Mouse (Mus musculus) limb, embryonic 12.5 days (tissue): Measurements from ENCODE around the gene Bpifa1. TPM values are rescaled to one million over a fixed set of nuclear protein-coding genes. Genes with fewer than 3 reads are reported as not detected.
"Not testable (repeated sequence)": the region's sequence is repeated elsewhere in the genome, so short reads cannot be mapped to it uniquely, and the experiment has no call there.

Experiments used
- ATAC-seq: fragments of 200-750 bp; cut with Nextera tagmentation; 2 replicates; pipeline ENCODE4 v1.8.0; 2017; ENCODE audit warnings: low read depth, moderate TSS enrichment; ENCODE audit not compliant: insufficient number of reproducible peaks, insufficient read depth, low FRiP score, low TSS enrichment
- H3K27ac ChIP-seq: fragments of 300-500 bp; sonication (generic); 2 replicates; pipeline ENCODE4 v1.5.1; 2016; ENCODE audit warnings: mild to moderate bottlenecking, moderate library complexity
- H3K27me3 ChIP-seq: fragments of 300-500 bp; sonication (generic); 2 replicates; pipeline ENCODE4 v1.6.1; 2016; ENCODE audit warnings: mild to moderate bottlenecking, moderate library complexity
- H3K36me3 ChIP-seq: fragments of 300-500 bp; sonication (generic); 2 replicates; pipeline ENCODE4 v1.6.1; 2016; ENCODE audit warnings: mild to moderate bottlenecking, moderate library complexity
- H3K4me1 ChIP-seq: fragments of 300-500 bp; sonication (generic); replicated peaks from 2 replicates; pipeline ENCODE4 v1.6.1; 2016
- H3K4me2 ChIP-seq: fragments of 300-500 bp; sonication (generic); 2 replicates; pipeline ENCODE4 v1.6.1; 2016; ENCODE audit warnings: mild to moderate bottlenecking, moderate library complexity
- H3K4me3 ChIP-seq: fragments of 300-500 bp; sonication (generic); replicated peaks from 2 replicates; pipeline ENCODE4 v1.5.1; 2016; ENCODE audit warnings: mild to moderate bottlenecking
- H3K9ac ChIP-seq: fragments of 300-500 bp; sonication (generic); replicated peaks from 2 replicates; pipeline ENCODE4 v1.6.1; 2016; ENCODE audit warnings: mild to moderate bottlenecking, moderate library complexity
- H3K9me3 ChIP-seq: fragments of 300-500 bp; sonication (generic); 2 replicates; pipeline ENCODE4 v1.6.1; 2016; ENCODE audit warnings: mild to moderate bottlenecking, moderate library complexity
- WGBS: fragments of 180-500 bp; shearing (Covaris S2); methylation state at CpG from one replicate; pipeline ENCODE4 v1.1.7; 2016; 5-methylcytosine and 5-hydroxymethylcytosine counted together
- polyA plus RNA-seq: library from polyadenylated mRNA; unstranded; fragments of >200 nt; fragmentation: Nextera tagmentation; extraction: Ambion mirVana; gene quantifications from 2 replicates; pipeline ENCODE4 v1.2.1, GENCODE M21; 2016

Gene Bpifa1
- polyA plus RNA-seq, 1 experiment from 2014 or later: not detected

DNA sequence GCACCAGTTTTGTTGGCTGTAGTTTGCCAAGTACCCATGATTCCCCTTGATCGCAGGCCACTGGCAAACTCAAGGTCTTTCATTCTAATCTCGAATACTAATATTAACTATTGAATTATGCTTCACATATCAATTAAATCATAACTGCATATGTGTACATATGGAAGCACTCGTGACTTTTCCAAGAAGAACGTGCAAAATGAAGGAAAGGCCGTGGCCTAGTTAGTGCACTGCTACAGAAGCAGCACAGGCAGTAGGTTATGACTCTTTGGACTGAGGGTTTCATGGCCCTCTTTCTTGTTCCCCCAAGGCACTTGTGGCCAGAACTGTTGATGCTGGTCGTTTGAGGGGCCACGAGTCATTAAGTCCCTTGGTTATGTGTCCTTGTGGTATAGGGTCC lies 39.2 kb downstream of the Bpifa1 start:
- ATAC-seq, H3K4me3 ChIP-seq, H3K4me2 ChIP-seq, H3K9me3 ChIP-seq, H3K27me3 ChIP-seq, H3K9ac ChIP-seq, H3K27ac ChIP-seq, H3K36me3 ChIP-seq, H3K4me1 ChIP-seq: not testable (repeated sequence)
- 88% methylated on average over 7 of the region's 7 CpGs for WGBS

DNA sequence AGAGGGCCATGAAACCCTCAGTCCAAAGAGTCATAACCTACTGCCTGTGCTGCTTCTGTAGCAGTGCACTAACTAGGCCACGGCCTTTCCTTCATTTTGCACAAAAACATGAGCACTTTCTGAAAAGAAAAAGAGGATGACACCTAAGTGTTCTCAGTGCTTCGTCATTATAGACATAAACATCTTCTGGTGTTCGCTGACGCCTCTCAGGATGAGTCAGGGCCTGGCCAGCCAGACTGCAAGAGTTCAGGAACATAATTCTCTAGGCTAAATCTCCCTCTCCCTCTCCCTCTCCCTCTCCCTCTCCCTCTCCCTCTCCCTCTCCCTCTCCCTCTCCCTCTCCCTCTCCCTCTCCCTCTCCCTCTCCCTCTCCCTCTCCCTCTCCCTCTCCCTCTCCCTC lies 40.4 kb downstream of the Bpifa1 start:
- not testable (repeated sequence) for H3K4me3 ChIP-seq, H3K4me2 ChIP-seq, ATAC-seq, H3K9ac ChIP-seq, H3K27me3 ChIP-seq, H3K36me3 ChIP-seq, H3K27ac ChIP-seq, H3K4me1 ChIP-seq, H3K9me3 ChIP-seq
- 74% methylated on average over 4 of the region's 4 CpGs for WGBS

DNA sequence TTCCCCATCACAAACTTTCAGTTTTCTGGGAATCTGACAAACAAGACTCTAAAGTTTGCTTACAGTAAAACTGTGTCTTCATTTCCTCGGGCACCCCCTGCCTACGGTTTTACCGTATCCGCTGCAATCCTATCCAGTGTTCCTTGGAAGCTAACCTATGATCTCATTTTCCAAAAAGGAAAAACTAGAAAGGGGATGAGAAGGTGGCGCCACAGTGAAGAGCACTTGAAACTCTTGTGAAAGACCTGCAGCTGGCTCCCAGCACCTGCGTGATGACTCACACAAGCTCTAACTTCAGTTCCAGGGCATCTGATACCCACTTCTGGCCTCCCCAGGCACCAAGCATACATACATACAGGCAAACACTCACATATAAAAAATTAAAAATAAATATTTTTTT lies 42.6 kb downstream of the Bpifa1 start:
- no peak overlapping the region for H3K9ac ChIP-seq
- ATAC-seq: no peak

DNA sequence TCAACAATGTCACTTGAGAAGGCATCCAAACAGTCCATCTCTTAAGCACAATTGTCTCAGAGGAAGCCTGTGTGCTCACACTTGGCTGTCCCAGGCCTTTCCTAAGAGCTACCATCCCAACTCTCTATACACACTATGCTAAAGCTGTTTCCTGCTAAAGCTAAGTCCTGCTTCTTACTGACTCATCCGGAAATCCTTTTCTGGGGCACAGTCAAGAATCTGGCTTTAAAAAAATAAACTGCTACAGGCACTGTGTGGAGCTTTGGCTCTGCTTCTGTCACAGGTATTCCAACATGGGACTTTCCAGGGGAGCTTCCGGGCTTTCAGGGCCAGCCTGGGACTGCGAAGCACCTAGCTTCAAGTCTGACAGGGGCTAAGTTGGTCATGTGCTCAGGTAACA lies 43.1 kb downstream of the Bpifa1 start:
- Histone ChIP-seq H3K27me3 (no peaks in the 10 kb centered on the region), H3K36me3 (no peaks in the 10 kb centered on the region), H3K27ac (no peak overlapping the region), H3K4me2 (no peak overlapping the region), H3K4me1 (no peaks in the 10 kb centered on the region; the same call in 1 of the 2 replicates), H3K9ac (no peak overlapping the region), H3K4me3 (no peak overlapping the region), H3K9me3 (no peaks in the 10 kb centered on the region)
- no peak for ATAC-seq
- 82% methylated on average over 3 of the region's 3 CpGs for WGBS

More for the DNA sequence above, 42.6 kb downstream of the Bpifa1 start:
- Histone ChIP-seq H3K27me3 (no peaks in the 10 kb centered on the region), H3K4me3 (no peak overlapping the region), H3K27ac (no peak overlapping the region), H3K9me3 (no peaks in the 10 kb centered on the region), H3K4me1 (no peaks in the 10 kb centered on the region; the same call in 1 of the 2 replicates), H3K36me3 (no peaks in the 10 kb centered on the region), H3K4me2 (no peak overlapping the region)
- WGBS: 87% methylated on average over 6 of the region's 6 CpGs

DNA sequence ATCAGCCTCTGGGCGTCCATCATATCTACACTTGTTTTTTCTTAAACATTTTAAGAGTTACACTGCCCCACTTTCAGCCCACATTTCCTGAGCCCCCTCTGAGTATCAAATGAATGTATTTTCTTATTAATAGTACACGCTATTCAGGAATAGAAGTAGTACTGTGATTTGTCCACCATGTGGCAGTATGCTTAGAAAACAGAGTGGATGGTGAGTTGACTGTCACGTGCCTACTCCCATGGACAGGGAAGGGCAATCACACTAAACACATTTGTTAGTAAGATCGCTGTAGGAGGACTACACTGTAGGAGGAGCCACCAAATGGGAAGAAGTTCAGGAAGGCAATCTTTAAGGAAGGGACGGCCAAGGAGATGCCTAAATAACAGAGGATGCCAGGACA lies 44.8 kb downstream of the Bpifa1 start:
- 40% methylated on average over 5 of the region's 5 CpGs for WGBS
- Histone ChIP-seq H3K9me3 (no peaks in the 10 kb centered on the region), H3K4me1 (no peaks in the 10 kb centered on the region; the same call in 1 of the 2 replicates), H3K4me3 (no peak overlapping the region), H3K27ac (no peak overlapping the region), H3K27me3 (no peaks in the 10 kb centered on the region), H3K36me3 (no peaks in the 10 kb centered on the region), H3K4me2 (no peak overlapping the region), H3K9ac (no peak overlapping the region)
- ATAC-seq: no peak

DNA sequence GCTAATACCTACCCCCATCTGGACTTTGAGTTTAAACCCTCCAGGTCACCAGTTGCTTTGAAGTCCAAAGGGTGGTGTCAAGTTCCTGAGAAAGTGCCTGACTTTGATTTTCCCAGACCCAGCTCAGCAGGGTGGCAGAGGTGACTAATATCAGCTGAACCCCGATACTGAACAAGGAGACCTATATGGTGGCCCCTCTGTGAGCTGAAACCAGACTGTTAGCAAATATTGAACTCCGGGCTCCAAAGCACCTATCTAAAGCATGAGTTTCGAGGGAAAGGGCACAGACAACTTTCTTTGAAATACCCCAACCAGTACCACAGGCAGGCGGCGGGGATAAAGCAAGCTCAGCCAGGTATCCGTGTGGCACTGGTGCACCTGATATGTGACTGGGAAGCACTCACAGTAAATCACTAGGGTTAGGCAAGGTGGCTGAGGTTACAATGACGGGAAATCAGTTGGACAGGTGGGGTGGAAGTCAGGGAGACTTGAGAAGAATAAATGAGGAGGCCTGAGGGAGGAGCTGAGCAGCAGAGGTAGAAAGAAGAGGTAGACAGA lies 47.3 kb downstream of the Bpifa1 start:
- H3K9ac ChIP-seq: no peak overlapping the region
- H3K27ac ChIP-seq: no peak overlapping the region
- H3K4me2 ChIP-seq: no peak overlapping the region
- WGBS: 76% methylated on average over 7 of the region's 7 CpGs
- no peak overlapping the region for H3K4me3 ChIP-seq
- H3K27me3 ChIP-seq: no peaks in the 10 kb centered on the region
- no peak for ATAC-seq
- no peaks in the 10 kb centered on the region for H3K4me1 ChIP-seq
- no peaks in the 10 kb centered on the region for H3K9me3 ChIP-seq
- H3K36me3 ChIP-seq: no peaks in the 10 kb centered on the region

DNA sequence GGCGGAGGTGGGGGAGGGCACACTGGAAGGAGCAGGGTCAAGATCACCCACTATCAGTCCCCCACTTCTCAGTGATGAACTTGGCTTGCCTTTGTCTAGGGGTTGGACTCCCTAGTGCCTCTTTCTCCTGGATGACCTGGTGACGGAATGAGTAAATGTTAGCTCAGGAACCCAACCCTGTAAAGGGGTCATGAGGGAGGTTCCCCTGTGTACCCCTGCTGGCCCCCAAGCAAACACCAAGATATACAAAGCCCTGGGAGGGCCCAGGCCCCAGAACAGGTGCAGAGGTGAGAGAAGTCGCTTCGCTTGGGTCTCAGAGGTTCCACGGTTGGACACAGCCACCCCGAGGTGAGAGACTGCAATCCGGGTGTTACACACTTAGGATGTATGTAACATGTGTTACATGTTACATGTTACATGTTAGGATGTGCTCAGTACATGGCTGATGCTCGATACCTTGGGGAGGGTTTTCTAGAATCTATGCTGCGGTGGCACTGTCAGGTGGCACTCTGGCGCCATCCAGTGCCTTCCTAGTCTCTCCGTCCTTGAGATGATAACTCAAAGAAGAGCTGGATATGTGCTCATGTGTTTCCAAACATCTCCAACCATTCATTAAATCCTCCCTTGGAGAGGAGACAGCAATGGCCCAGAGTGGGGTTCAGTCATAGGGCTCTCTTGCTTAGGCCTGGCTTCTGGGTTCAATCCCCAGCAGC lies 48.0 kb downstream of the Bpifa1 start, which contains the start of gene Bpifb1:
Gene Bpifb1, plus strand, starts transcription at position 273 of the 713 bp plus-strand sequence.
- H3K27ac ChIP-seq: no peak within 1 kb of the TSS
- no peak within 1 kb of the TSS for H3K9ac ChIP-seq
- 81% methylated on average over 11 of the region's 11 CpGs for WGBS
- H3K4me1 ChIP-seq: no peaks in the 10 kb centered on the region
- H3K27me3 ChIP-seq: no peaks in the 10 kb centered on the region
- no peaks in the 10 kb centered on the region for H3K36me3 ChIP-seq
- no peaks in the 10 kb centered on the region for H3K9me3 ChIP-seq
- no peak within 1 kb of the TSS for H3K4me3 ChIP-seq
- ATAC-seq: no peak
- no peak within 1 kb of the TSS for H3K4me2 ChIP-seq

DNA sequence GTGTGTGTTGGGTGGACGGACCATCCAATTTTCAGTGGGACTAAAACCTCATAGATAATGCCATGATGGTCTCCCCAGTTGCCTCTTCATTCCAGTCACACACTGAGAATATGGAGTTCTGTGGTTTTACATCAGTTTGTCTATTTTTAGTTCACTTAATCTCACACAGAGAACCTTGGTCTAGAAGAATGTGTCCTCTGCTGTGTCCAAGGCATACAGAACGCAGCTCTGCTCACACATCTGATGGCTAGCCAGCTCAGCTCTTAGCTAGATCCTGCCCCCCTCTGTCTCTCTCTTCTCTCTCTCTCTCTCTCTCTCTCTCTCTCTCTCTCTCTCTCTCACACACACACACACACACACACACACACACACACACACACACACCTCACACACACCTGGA lies 49.5 kb downstream of the Bpifa1 start:
- ATAC-seq: no peak
- no peak overlapping the region for H3K9ac ChIP-seq
- no peaks in the 10 kb centered on the region for H3K27me3 ChIP-seq
- WGBS: 90% methylated on average over 2 of the region's 2 CpGs
- H3K4me3 ChIP-seq: no peak overlapping the region
- H3K9me3 ChIP-seq: no peaks in the 10 kb centered on the region
- H3K27ac ChIP-seq: no peak overlapping the region
- no peaks in the 10 kb centered on the region for H3K4me1 ChIP-seq
- H3K36me3 ChIP-seq: no peaks in the 10 kb centered on the region
- no peak overlapping the region for H3K4me2 ChIP-seq

DNA sequence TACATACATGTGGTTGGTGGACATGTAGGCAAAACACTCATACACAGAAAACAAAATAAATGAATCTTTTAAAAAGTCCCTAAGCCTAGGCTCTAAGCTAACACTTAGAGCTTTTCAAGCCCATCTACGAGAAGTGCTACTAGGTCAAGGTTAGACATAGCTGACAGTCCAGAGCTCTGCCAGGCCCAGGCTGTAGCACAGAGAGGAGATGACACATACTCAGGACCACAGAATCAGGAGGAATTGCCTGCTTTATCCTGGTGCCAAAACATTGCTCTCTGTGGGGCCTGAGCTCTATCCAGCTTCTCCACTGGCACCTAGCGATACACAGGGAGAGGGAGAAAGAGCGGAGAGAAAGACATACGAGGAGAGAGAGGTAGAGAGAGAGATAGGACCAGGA lies 50.4 kb downstream of the Bpifa1 start:
- no peak overlapping the region for H3K4me2 ChIP-seq
- H3K4me3 ChIP-seq: no peak overlapping the region
- no peaks in the 10 kb centered on the region for H3K36me3 ChIP-seq
- H3K9me3 ChIP-seq: no peaks in the 10 kb centered on the region
- no peak for ATAC-seq
- H3K9ac ChIP-seq: no peak overlapping the region
- H3K27ac ChIP-seq: no peak overlapping the region
- 89% methylated on average over 4 of the region's 4 CpGs for WGBS
- no peaks in the 10 kb centered on the region for H3K4me1 ChIP-seq
- H3K27me3 ChIP-seq: no peaks in the 10 kb centered on the region

DNA sequence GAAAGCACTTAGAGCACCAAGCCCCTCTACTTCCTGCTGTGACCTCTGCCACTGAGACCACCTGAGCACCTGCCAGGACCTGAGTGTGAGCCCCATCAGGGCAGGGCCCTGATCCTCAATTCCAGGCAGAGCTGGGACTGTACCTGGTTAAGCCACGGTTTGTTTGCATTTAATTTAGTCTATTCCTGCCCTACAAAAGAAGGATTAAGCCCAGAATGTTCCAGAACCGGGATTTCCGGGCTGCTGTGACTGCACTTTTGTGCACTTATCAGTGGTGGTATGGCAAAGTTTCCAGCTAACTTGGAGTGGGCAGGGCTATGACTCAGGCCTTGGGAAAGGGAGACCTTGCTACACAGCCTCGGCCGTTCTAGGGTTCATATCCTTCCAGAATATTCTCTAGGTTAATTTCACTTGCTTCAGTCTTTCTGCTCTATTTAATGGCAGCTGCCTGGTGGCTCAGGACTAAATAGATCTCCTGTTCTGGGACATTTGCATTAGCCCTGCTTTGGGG lies 51.4 kb downstream of the Bpifa1 start:
- no peaks in the 10 kb centered on the region for H3K27me3 ChIP-seq
- H3K9me3 ChIP-seq: no peaks in the 10 kb centered on the region
- H3K4me1 ChIP-seq: no peaks in the 10 kb centered on the region
- ATAC-seq: no peak
- H3K27ac ChIP-seq: no peak overlapping the region
- H3K36me3 ChIP-seq: no peaks in the 10 kb centered on the region
- no peak overlapping the region for H3K9ac ChIP-seq
- no peak overlapping the region for H3K4me2 ChIP-seq
- WGBS: 81% methylated on average over 5 of the region's 5 CpGs
- H3K4me3 ChIP-seq: no peak overlapping the region

DNA sequence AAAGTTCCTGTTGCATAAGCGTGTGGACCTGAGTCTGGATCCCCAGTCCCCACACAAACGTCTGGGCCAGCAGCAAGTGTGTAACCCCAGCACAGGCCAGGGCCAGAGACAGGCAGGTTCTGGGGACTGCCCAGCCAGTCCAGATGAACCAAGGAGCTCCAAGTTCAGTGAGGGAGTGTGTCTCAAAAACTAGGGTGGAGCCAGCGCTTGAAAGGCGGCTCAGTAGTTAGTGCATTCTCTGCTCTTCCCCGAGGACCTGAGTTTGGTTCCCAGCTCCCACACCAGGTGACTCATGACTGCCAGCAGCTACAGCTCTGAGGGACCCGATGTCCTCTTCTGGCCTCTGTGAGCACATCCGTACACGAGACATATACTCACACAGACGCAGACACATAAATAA lies 54.4 kb downstream of the Bpifa1 start:
- H3K27ac ChIP-seq: no peak overlapping the region
- no peaks in the 10 kb centered on the region for H3K9me3 ChIP-seq
- H3K36me3 ChIP-seq: no peaks in the 10 kb centered on the region
- WGBS: 89% methylated on average over 9 of the region's 9 CpGs
- H3K27me3 ChIP-seq: no peaks in the 10 kb centered on the region
- H3K4me1 ChIP-seq: no peaks in the 10 kb centered on the region
- no peak overlapping the region for H3K4me2 ChIP-seq
- no peak for ATAC-seq
- H3K4me3 ChIP-seq: no peak overlapping the region
- no peak overlapping the region for H3K9ac ChIP-seq
